Mouse (Mus musculus): ENCODE data around the gene Ndufaf2. TPM values are rescaled to one million over a fixed set of nuclear protein-coding genes. Genes with fewer than 3 reads are reported as not detected.
A peak's percentile ranks its signal among the peaks of the same experiment; 100 is the strongest.

Gene Ndufaf2
- total and polyA plus RNA-seq, 3 experiments, result 37.1 to 117 (median 51.2) TPM

GRCm38 (mm10) chr13:107955327-107956110 is 202.9 kb downstream of the Ndufaf2 start:
- H3K9me3 ChIP-seq (replicated peaks; ENCODE audit: low read length), result no peaks in the 10 kb centered on the region
- dilution Hi-C loops (cut with MboI; ENCODE audit: extremely low pct_ligation_motif_present, extremely low pct_unique_long_range_greater_than_20kb, low sequenced_read_pairs) (no loop called here), in situ Hi-C loops (cut with MboI; ENCODE audit: low pct_ligation_motif_present, low pct_unique_long_range_greater_than_20kb, low sequenced_read_pairs) (no loop called here)
- H3K4me1 ChIP-seq (ENCODE audit: control insufficient read depth in 1 of 2, insufficient read depth in 2 of 2), result peaks cover 8 to 18% of the 10 kb centered on the region in 2 experiments
- no peaks in the 10 kb centered on the region for H3K36me3 ChIP-seq (replicated peaks in 1 of 2; ENCODE audit: control insufficient read depth in 1 of 2, insufficient read depth in 1 of 2, low read length in 1 of 2)
- H3K27ac ChIP-seq (ENCODE audit: insufficient read depth, low read depth), result peak overlapping the region; percentile 49; the same call in 1 of the 2 replicates
- peak overlapping the region; percentile 81 for H3K9ac ChIP-seq (ENCODE audit: insufficient read depth, low read depth)
- H3K27me3 ChIP-seq (replicated peaks), result no peaks in the 10 kb centered on the region
- H3K79me2 ChIP-seq (replicated peaks; ENCODE audit: control insufficient read depth, extremely low read depth, insufficient read depth, poor library complexity, severe bottlenecking), result no peaks in the 10 kb centered on the region
- H3K4me2 ChIP-seq (ENCODE audit: insufficient read depth, low read depth, poor library complexity, severe bottlenecking), result peak overlapping the region; percentile 100
- H3K4me3 ChIP-seq (replicated peaks in 1 of 3; ENCODE audit: low read depth in 2 of 3, low read length in 2 of 3, poor library complexity in 1 of 3), result peak overlapping the region; percentile 33 to 54 (median 51)
- TF ChIP-seq KAT2A (IDR thresholded peaks at IDR 0.05; ENCODE audit: insufficient replicate concordance, low read length) (no peak), NELFE (IDR thresholded peaks at IDR 0.05; ENCODE audit: low read depth, low read length) (peak; percentile 22; the same call in 1 of the 2 replicates), POLR2A (IDR thresholded peaks at IDR 0.05; ENCODE audit: low read depth, low read length) (peak; percentile 51), BHLHE40 (IDR thresholded peaks at IDR 0.05; ENCODE audit: low read depth, low read length) (no peak), ZKSCAN1 (IDR thresholded peaks at IDR 0.05; ENCODE audit: borderline replicate concordance, low read depth, low read length) (no peak), SMC3 (IDR thresholded peaks at IDR 0.05; ENCODE audit: low read depth, low read length) (no peak), ZC3H11A (IDR thresholded peaks at IDR 0.05; ENCODE audit: low read depth, low read length) (no peak), USF1 (IDR thresholded peaks at IDR 0.05; ENCODE audit: low read depth, low read length) (no peak), USF2 (conservative IDR thresholded peaks at IDR 0.05; ENCODE audit: low read depth, low read length) (no peak), CTCF (conservative IDR thresholded peaks at IDR 0.05 in 1 of 2, IDR thresholded peaks at IDR 0.05 in 1 of 2; ENCODE audit: low read depth in 2 of 2, low read length in 2 of 2) (no peak), NRF1 (IDR thresholded peaks at IDR 0.05; ENCODE audit: low read depth, low read length) (no peak), ZMIZ1 (IDR thresholded peaks at IDR 0.05; ENCODE audit: low read depth, low read length) (no peak), MEF2A (IDR thresholded peaks at IDR 0.05; ENCODE audit: borderline replicate concordance, low read depth, low read length) (no peak), MAX (IDR thresholded peaks at IDR 0.05; ENCODE audit: low read length) (no peak), ELF1 (IDR thresholded peaks at IDR 0.05; ENCODE audit: low read depth, low read length) (peak; percentile 21; the same call in 1 of the 2 replicates), MYC (IDR thresholded peaks at IDR 0.05; ENCODE audit: low read depth, low read length) (no peak), POLR2AphosphoS2 (IDR thresholded peaks at IDR 0.05; ENCODE audit: low read depth, low read length) (no peak), TCF12 (IDR thresholded peaks at IDR 0.05; ENCODE audit: low read depth, low read length) (no peak), UBTF (IDR thresholded peaks at IDR 0.05; ENCODE audit: low read depth, low read length) (no peak), GABPA (IDR thresholded peaks at IDR 0.05; ENCODE audit: insufficient replicate concordance, low read depth, low read length) (no peak), ZNF384 (IDR thresholded peaks at IDR 0.05; ENCODE audit: low read depth, low read length) (no peak), EP300 (IDR thresholded peaks at IDR 0.05; ENCODE audit: low read length) (no peak), RCOR1 (conservative IDR thresholded peaks at IDR 0.05; ENCODE audit: low read depth, low read length) (no peak), E2F4 (IDR thresholded peaks at IDR 0.05; ENCODE audit: insufficient replicate concordance, low read depth, low read length) (no peak), SIN3A (IDR thresholded peaks at IDR 0.05; ENCODE audit: low read length) (peak; percentile 45; the same call in 1 of the 2 replicates), MXI1 (IDR thresholded peaks at IDR 0.05; ENCODE audit: low read depth, low read length) (peak; percentile 48; the same call in 1 of the 2 replicates), TBP (conservative IDR thresholded peaks at IDR 0.05; ENCODE audit: low read depth, low read length) (no peak), CHD2 (IDR thresholded peaks at IDR 0.05; ENCODE audit: low read length) (no peak; the same call in 1 of the 2 replicates), ETS1 (conservative IDR thresholded peaks at IDR 0.05; ENCODE audit: low read depth, low read length) (0 out of 2 replicates have a peak, but pooled peaks have one; percentile 16), PAX5 (IDR thresholded peaks at IDR 0.05; ENCODE audit: low read length) (no peak), JUND (conservative IDR thresholded peaks at IDR 0.05; ENCODE audit: low read depth, low read length) (no peak), MAFK (IDR thresholded peaks at IDR 0.05; ENCODE audit: insufficient replicate concordance, low read length) (no peak), MAZ (IDR thresholded peaks at IDR 0.05; ENCODE audit: low read depth, low read length) (peak; percentile 47; the same call in 1 of the 2 replicates), CHD1 (IDR thresholded peaks at IDR 0.05; ENCODE audit: low read depth, low read length) (no peak), JUN (IDR thresholded peaks at IDR 0.05; ENCODE audit: insufficient read depth, low read depth, low read length) (no peak), HCFC1 (IDR thresholded peaks at IDR 0.05; ENCODE audit: low read depth, low read length) (no peak), RAD21 (IDR thresholded peaks at IDR 0.05; ENCODE audit: low read depth, low read length) (no peak), IRF4 (IDR thresholded peaks at IDR 0.05; ENCODE audit: low read depth, low read length) (no peak)
- peak; percentile 59 for DNase-seq (ENCODE audit: extremely low read depth)

Data from CH12.LX (cell line).